Mouse (Mus musculus): Measurements from ENCODE around the gene Olfr221.

Olfr221 gene

DNA sequence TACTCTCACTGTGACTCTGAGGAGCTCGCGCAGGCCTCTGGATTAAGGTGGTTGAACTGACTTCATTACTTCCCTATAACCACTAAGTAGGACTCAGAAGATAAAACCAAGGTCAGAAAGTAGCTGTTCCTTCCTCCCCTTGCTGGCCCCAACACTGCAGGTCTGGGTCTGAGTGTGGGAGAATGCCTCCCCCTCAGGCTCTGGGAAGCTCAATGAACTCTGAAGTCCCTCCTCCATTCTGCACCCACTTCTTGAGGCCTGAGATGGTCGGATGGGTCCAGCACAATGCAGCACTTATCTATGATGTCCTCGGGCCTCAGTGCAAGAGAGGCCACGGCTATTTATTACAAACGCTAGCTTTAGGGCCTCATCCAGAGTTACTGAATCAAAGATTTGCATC is 36.6 kb downstream of the Olfr221 start:
- DNase-seq (ENCODE audit: low read depth, low spot score) = no peak

GRCm38 (mm10) chr14:52005141-52005540 is 37.1 kb downstream of the Olfr221 start:
- no peak for DNase-seq (ENCODE audit: low read depth, low spot score)

GRCm38 (mm10) chr14:52003981-52004495 is 38.2 kb downstream of the Olfr221 start:
- DNase-seq (ENCODE audit: low read depth, low spot score) = no peak

GRCm38 (mm10) chr14:51997483-51997882 is 44.8 kb downstream of the Olfr221 start:
- DNase-seq (ENCODE audit: low read depth, low spot score) = no peak

DNA sequence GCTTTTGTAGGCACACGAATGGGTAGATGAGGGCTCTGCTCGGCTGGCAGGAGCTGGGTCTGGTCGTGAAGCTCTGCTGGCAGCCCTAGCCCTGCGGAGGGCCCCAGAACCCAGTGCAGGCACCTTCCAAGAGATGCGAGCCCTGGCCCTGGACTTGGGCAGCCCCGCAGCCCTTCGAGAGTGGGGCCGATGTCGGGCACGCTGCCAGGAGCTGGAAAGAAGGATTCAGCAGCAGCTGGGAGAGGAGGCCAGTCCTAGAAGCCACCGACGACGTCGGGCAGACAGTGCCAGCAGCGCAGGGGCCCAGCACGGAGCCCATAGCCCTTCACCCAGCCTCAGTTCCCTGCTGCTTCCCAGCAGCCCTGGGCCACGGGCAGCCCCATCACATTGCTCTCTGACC is 45.4 kb downstream of the Olfr221 start:
- DNase-seq (ENCODE audit: low read depth, low spot score) = no peak

DNA sequence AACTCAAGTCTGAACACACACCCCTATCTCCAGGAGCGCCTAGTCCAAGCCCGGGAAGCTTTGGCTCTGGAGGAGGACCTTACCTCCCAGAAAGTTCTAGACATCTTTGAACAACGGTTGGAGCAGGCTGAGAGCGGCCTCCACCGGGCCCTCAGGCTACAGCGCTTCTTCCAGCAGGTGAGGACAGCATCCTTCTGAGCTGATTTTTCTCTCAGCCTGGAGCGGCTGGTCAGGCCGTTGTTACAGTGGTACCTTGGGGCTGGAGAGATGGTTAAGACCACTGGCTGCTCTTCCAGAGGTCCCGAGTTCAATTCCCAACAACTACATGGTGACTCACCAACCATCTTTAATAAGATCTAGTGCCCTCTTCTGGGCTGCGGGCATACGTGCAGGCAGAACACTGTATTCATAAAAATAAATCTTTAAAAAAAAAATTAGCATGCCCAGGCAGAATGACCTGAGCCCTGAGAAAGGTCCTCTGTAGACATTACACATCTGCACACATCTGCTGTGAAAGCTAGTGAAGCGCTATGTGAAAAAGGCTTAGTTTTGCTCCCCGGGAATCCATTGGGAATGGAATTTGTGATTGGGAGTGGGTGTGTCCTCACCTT is 45.9 kb downstream of the Olfr221 start:
- DNase-seq (ENCODE audit: low read depth, low spot score) = no peak

DNA sequence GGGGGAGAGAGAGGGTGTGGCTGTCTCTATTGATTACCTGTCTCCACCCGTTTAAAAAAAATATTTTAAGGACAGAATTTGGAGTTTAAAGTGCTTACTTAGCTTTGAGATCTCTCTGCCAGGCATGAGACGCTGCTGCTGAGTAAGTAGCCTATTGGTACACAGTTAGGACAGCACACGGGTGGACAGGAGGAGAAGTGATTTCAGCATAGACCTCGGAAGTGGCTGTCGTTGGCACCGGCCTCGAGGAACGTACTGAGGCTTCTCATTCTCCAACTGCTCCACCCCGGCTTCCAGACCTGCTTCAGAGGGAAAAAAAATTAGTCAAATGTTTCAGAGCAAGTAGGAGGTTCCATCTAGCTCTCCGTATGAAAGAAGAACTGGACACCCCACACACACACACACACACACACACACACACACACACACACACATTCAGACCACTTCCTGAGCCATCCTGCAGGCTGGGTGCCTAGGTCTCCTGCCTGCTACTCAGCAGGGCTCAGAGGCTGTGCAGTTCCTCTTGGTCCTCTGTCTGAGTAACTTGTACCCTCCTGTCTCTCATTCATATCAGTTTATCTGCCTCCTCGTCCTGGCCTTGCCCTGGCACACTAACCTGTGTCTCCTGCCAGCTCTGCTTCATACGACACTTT is 46.9 kb downstream of the Olfr221 start:
- no peak for DNase-seq (ENCODE audit: low read depth, low spot score)

DNA sequence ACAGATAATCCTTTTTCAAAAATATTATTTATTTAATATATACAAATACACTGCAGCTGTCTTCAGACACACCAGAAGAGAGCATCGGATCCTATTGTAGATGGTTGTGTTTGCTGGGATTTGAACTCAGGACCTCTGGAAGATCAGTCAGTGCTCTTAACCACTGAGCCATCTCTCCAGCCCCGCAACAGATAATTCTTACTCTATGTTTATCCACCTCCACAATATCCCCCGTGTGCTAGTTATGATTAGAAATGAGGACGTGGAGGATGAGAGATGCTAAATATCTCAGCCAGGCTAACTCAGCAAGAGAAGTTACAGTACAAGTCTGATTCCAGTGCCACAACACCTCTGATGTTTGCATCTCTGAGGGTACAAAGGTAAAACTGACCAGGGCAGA is 47.8 kb downstream of the Olfr221 start:
- no peak for DNase-seq (ENCODE audit: low read depth, low spot score)

- DNase-seq (ENCODE audit: low read depth, low spot score) = no peak
Observed at GRCm38 (mm10) chr14:51989461-51989970, 52.7 kb downstream of the Olfr221 start.

DNA sequence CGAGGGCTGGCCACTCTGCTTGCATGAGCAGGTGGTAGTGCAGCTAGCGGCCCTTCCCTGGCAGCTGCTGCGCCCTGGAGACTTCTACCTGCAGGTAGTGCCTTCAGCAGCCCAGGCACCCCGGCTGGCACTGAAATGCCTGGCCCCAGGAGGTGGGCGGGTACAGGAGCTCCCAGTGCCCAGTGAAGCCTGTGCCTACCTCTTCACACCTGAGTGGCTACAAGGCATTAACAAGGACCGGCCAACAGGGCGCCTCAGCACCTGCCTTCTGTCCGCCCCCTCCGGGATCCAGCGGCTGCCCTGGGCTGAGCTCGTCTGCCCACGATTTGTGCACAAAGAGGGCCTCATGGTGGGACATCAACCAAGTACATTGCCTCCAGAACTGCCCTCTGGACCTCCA is 53.5 kb downstream of the Olfr221 start:
- DNase-seq (ENCODE audit: low read depth, low spot score) = no peak

DNA sequence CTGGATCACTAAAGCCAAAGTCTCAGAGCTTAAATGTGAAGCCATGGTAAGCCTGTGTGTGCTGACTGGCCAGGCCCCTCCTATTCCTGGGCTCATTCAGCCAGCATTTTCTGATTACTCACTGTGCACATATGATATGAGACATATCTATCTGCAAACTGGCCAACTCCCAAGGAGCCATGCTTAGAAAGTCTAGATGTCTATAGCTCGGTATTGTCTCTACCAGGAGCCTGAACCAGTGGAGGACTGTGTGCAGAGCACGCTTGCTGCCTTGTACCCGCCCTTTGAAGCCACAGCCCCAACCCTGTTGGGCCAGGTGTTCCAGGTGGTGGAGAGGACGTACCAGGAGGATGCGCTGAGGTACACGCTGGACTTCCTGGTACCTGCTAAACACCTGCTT is 55.1 kb downstream of the Olfr221 start:
- DNase-seq (ENCODE audit: low read depth, low spot score) = no peak

DNA sequence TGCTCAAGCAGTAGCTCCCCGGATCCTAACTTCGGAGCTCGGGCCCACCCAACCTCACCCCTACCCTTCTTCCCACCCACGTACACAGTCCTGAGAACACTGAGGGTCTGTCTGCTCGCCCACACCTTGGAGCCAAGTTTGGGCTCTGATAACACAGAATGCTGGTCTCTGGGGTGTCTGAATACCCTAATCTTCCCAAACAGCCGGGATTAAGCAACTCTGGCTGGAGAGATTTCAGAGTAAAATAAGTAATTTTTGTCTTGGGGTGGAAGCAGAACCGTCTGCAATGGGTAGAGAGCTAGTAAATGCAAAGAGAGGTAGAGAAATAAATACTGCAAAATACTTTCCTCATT is 56.1 kb downstream of the Olfr221 start:
- DNase-seq (ENCODE audit: low read depth, low spot score) = no peak

GRCm38 (mm10) chr14:51985301-51986152 is 56.7 kb downstream of the Olfr221 start:
- DNase-seq (ENCODE audit: low read depth, low spot score) = peak; percentile 70

GRCm38 (mm10) chr14:51984247-51985231 is 57.7 kb downstream of the Olfr221 start, which contains the start of gene Arhgef40:
Gene Arhgef40, plus strand, starts transcription at chr14:51984719.
- peak; percentile 73 for DNase-seq (ENCODE audit: low read depth, low spot score)
